ENCODE assay signal across 9 mouse cellular contexts in the genomic region with DNA sequence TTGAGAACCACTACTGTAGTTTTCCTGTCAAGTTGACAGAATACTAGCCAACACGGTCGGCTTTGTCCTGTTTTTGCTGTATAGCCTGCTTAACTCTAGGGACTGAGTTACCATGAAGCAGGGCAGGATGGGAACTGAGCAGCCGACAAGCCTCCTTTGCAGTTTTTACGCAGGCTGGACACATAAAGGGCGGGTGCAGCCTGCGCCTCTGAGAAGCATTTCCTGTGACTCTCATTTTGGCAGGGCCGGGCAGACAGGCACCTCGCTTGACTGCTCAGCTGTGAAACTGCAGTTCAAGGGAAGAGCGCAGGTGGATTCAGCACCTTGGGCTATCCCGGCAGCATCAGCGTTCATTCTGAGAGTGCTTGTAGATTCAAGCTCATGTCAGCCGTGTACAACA. TPM values are rescaled to one million over a fixed set of nuclear protein-coding genes. Genes with fewer than 3 reads are reported as not detected.
DNase-seq lines count a peak whose midpoint lies in the region; ATAC-seq lines count a peak whose summit lies in the region.
"Had no signal": no experiment of that assay in that cellular context is flagged by ENCODE, and none has a peak within 500 bp of the region (broad histone marks: within the 10 kb centered on the region; RNA-seq: fewer than 3 reads in every experiment).

No protein-coding gene starts in this region.

- no peak overlapping the region for H3K9ac ChIP-seq in hindbrain, embryonic 16.5 days (ENCODE audit: low read depth, low read length)

- H3K4me3 ChIP-seq in hindbrain, embryonic 16.5 days (ENCODE audit: low read length) = no peak overlapping the region
- H3K4me3 ChIP-seq: erythroblast, embryonic 14.5 days had no signal

- ATAC-seq in hindbrain, embryonic 16.5 days = peak; percentile 62
- peak; percentile 41; the same call in 1 of the 2 replicates for ATAC-seq in monocyte, adult 5-6 weeks (replicated peaks; ENCODE audit: insufficient number of reproducible peaks, low FRiP score, low TSS enrichment, poor library complexity, severe bottlenecking)

- H3K4me1 ChIP-seq in hindbrain, embryonic 16.5 days (ENCODE audit: control insufficient read depth, insufficient read depth, low read depth, low read length) = peaks cover 3% of the 10 kb centered on the region; the same call in 1 of the 2 replicates

- WGBS in hindbrain, embryonic 16.5 days = 57% methylated on average over 12 of the region's 12 CpGs

- no peaks in the 10 kb centered on the region for H3K36me3 ChIP-seq in hindbrain, embryonic 16.5 days (ENCODE audit: control insufficient read depth, insufficient read depth, low read length)

- DNase-seq in embryo, embryonic 11 days = peak; percentile 36
- no peak for DNase-seq in embryo, embryonic 10.5 days (ENCODE audit: low spot score)
- peak; percentile 64 for DNase-seq in T-cell, adult 2 months (ENCODE audit: low spot score)
- DNase-seq in layer of hippocampus, adult 11-12 months (ENCODE audit: low spot score) = no peak
- no peak for DNase-seq in frontal cortex, postnatal 25 days (ENCODE audit: low spot score in 2 of 2)
- no peak for DNase-seq in left cerebral cortex, adult 9 months (ENCODE audit: low spot score in 2 of 2)

- no peaks in the 10 kb centered on the region for H3K9me3 ChIP-seq in hindbrain, embryonic 16.5 days (ENCODE audit: control insufficient read depth, low read length)

- no peak overlapping the region for H3K4me2 ChIP-seq in hindbrain, embryonic 16.5 days (ENCODE audit: low read length)

- no peaks in the 10 kb centered on the region for H3K27me3 ChIP-seq in hindbrain, embryonic 16.5 days (replicated peaks; ENCODE audit: control insufficient read depth, insufficient read depth, low read length)

- H3K27ac ChIP-seq in hindbrain, embryonic 16.5 days (ENCODE audit: low read depth, low read length) = no peak overlapping the region

RNA-seq across cellular contexts. Expression of gene Akap2, which starts 35.9 kb away (rescaled TPM):
- polyA plus RNA-seq in hindbrain, embryonic 16.5 days (2015; fragmentation: Nextera tagmentation; extraction: Ambion mirVana) = 11.4 and 13.2 TPM in 2 replicates
- 0.67 to 1.3 TPM (median 0.96 TPM) in 3 replicates for total RNA-seq in monocyte, adult 5-6 weeks (2017)

Comparison
In these comparisons a context has a peak if more than half of its experiments do, and no peak if none do; other contexts are left out.
1. DNase-seq: peak in embryo, embryonic 11 days (single experiment) and T-cell, adult 2 months (single experiment); none in embryo, embryonic 10.5 days (single experiment), layer of hippocampus, adult 11-12 months (single experiment), frontal cortex, postnatal 25 days (0 of 2) and left cerebral cortex, adult 9 months (0 of 2).